Mouse (Mus musculus) 3134 (cell line): Measurements from ENCODE around the gene Vps37d.
"Not testable (repeated sequence)": the region's sequence is repeated elsewhere in the genome, so short reads cannot be mapped to it uniquely, and the experiment has no call there.

Experiments used
- DNase-seq: peaks from one replicate; pipeline ENCODE4 v3.0.0-alpha.2; 2011; ENCODE audit warnings: low spot score; ENCODE audit not compliant: insufficient read length; ENCODE audit errors: extremely low read depth

Vps37d gene

DNA sequence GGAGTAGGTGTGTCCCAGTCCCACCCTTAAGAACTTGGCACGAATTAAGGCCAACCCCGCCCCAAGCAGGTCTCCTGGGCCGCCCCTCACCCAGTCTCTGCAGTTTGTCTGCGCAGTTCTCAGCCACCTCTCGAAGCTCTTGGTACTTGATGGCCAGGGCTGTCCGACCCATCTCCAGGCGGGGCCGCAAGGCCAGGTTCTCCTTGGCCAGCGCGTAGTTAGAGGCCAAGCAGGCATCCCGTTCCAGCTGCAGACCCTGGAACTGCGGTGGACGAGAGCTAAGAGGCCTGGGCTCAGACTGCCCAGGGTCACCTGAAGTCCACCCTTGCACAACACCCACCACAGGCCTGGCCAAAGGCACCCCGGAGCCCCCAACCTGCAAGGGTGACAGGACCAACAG lies 1.7 kb downstream of the Vps37d start:
- DNase-seq = no peak

DNA sequence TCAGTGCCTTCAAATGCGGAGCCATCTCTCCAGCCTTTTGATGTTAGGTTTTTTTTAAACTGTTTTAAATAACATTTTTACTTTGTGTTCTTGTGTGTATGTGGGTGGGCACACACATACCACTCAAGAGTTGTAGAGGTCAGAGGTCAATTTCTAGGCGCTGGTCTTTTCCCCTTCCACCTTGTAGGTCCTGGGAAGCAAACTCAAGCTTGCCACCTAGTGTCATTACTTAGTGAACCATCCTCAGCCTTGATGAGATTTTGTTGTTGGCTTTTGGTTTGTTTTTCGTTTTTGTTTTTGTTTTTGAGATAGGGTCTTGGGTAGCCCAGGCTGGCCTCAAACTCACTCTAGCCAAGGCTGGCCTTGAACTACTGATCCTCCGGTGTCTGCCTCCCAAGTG lies 2.4 kb downstream of the Vps37d start:
- DNase-seq = no peak

DNA sequence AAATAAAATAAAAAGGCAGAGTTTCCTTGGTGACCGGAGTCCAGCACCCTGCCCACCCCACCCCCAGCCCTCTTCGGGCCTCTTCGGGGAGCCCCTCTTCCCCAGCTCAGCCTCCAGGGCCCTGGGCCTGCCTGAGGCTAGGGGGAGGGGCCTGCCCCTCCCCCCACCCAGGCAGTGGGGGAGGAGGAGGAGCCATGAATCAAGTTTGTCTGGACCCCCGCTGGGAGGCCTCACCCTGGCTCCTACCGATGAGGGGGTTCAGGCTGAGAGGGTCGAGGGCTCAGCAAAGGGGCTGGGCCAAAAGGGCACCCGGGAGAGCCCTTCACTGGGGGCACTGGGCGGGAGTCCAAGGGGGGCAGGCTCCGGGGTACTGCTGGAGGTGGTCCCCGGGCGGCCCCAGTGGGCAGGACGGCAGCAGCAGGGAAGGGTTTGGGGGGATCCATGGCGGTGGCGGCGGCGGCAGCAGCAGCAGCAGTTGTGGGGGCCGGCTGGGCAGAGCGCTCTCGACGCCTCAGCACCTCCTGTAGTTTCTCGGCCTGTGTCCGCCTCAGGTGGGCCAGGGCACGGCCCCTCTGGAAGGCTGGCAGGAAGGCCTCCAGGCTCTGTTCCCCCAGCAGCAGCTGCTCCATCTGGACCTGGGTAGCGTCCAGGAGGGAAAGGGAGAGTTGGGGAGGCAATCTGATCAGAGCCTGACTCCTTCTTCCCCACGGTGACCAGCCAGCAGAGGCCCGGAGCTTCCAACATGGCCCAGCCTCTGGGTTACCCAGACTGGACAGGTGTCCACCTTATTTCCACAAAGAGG lies 4.5 kb downstream of the Vps37d start:
- DNase-seq = no peak

DNA sequence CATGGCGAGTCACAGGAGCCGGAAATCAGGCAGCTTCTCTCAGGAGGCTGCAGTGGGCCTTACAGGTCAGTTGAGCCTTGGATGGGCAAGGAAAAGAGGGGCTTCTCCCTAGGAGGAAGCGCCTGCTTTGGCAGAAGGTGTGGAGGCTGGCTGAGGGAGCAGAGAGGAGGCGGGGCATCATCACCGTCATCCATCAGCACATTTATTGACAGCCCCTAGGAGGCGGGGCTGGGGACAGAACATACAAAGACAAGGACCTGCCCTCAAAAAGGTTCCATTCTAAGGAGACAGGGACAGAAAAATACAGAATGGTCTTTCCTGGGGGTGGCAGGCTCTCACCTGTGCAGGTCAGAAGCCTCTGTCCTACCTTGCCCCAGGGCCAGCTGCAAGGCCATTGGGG lies 5.3 kb downstream of the Vps37d start:
- DNase-seq = no peak

DNA sequence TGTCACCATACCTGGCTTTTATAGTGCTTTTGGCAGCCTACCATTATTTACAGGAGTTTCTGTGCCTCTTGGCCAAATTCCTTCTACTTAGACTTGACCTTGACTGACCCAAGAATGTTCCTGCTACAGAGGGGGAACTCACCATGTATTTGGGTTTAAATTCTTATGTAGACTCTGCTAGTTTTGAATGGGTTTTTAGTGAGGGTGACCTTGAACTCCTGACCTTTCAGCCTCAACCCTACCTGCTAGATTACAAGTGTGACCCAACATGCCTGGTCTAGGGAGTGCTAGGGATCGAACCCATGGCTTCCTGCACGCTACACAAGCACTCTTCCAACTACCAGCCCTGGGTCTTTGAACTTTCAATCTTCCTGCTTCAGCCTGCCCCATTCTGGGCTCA lies 6.0 kb downstream of the Vps37d start:
- no peak for DNase-seq

DNA sequence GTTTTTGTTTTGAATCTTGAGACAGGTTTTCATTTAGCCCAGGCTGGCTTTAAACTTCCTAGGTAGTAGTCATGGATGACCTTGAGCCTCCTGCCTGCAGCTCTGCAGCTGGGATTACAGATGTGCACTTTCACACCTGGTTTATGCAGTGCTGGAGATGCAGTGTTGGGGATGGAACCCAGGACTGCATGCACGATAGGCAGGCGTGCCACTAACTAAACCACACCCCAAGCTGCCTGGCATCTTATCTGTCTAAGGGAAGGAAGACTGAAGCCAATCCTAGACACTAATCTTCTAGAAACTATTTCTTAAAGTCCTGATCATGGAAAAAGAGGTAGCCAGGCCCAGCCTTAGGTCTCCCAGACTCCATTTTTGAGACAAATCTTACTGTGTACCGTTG lies 7.6 kb downstream of the Vps37d start:
- no peak for DNase-seq

DNA sequence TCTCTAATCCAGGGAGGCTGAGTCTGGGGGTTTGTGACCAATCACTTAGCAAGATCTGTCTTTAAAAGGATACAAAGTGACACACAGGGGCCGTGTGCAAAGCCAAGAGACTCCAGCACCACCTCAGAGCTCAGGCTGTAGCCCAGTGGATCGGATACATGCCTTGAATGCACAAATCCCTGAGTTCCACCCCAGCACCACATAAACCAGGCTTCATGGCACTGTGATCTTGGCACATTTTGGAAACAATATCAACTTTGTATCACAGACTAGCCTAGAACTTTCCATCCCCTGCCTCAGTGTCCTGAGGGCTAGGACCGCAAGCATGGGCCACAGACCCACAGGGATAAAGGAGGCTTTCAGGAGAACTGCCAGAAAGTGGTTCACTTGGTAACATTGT lies 12.1 kb downstream of the Vps37d start:
- no peak for DNase-seq

DNA sequence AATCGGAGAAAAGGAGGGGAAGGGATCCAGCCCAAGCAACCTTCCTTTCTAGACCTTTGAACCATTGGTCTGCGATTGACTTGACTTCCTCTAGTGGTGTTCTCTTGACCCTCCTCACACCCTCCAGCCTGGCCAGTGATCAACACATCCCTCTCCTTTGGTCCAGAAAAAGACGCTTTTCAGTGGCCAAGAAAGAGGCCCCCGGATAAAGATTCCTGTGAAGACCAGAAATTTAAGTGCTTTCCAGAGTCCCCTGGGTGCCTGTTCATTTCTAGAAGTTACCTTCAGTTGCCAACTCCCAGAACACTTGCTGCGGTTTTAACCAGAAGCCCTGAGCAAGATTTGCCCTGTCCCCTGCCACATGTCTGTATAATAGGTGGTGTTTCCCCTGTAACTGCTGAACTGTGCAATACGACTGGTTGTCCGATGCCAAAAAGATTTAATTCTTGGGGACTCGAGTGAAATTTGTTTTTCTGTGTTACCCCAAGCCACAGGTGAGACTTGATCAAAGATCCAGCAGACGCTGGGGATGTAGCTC lies 13.1 kb downstream of the Vps37d start, which contains the start of gene Bud23:
Bud23 (minus strand) TSS at position 51 of the 538 bp plus-strand sequence.
- not testable (repeated sequence) for DNase-seq

DNA sequence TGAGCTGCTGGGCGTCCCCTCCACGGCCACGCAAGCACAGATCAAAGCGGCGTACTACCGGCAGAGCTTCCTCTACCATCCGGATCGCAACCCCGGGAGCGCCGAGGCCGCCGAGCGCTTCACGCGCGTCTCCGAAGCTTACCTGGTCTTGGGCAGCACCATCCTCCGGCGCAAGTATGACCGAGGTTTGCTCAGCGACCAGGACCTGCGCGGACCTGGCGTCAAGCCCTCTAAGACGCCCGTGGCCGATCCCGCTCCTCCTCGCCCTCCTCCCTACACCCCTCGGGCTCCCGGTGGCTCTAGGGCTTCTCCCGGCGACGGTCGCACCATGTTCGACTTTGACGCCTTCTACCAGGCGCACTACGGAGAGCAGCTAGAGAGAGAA lies 13.7 kb downstream of the Vps37d start:
- no peak for DNase-seq

DNA sequence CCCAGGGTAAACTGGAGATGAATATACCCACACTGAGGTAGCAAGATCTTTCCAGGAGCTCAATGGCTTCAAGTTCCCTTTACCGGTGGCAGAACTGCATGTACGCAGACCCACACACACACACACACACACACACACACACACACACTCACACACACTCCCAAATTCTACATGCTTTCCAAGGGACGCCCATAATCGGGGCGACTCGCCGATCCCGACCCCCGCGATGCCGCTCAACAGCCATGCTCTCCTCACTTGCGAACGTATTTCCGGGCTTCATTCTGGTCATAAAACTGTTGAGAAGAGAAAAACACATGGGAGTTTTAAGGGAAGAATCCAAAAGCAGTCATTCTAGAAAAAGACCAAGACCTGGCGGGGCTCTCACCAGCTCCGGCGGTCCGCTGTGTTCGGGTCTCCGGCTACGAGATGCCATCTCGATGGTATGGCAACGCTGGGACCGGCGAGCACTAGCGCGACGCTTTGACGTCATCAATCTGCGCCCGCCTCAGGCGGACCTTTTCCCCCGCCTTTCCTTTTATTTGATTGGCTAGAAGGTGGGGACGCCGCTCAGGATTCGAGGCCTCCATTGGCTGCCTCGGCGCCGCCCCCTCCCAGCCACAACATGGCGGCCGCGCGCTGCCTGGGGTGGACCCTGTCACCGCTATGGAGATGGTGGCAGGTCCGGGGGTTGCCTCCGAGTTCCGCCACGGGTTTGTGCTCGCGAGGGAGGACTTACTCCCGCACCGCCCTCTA lies 14.3 kb downstream of the Vps37d start, which contains the start of gene Dnajc30:
Dnajc30 (plus strand) TSS at position 574 of the 753 bp plus-strand sequence.
- peak; percentile 94 for DNase-seq

DNA sequence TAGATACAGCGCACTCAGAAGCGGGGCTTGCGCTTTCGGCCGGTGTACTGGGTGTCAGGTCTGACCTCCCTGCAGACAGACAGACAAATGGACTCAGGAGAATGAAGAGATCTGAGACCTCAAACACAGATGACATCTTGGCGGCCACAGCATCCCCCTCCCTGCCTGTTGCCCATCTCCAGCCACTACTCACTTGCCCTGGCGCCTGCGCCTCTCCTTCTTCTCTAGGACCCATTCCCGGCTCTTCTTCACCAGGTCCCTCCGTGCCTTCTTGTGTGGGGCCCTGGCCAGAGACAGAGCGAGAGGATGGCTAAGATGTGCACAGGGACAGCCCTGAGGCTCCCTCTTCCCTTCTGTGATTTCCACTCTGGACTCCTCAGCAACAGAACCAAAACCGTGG lies 24.7 kb downstream of the Vps37d start:
- DNase-seq = no peak

DNA sequence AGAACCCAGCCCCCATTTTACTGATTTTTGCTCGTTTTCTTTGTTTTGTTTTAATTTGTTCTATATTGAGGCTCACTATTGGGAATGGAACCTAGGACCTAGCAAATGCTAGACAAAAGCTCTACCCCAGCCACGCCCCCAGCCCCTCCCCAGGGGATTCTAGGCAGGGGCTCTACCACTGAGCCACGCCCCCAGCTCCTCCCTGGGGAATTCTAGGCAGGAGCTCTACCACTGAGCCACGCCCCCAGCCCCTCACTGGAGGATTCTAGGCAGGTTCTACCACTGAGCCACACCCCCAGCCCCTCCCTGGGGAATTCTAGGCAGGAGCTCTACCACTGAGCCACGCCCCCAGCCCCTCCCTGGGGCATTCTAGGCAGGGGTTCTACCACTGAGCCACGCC lies 28.8 kb downstream of the Vps37d start:
- DNase-seq = not testable (repeated sequence)

DNA sequence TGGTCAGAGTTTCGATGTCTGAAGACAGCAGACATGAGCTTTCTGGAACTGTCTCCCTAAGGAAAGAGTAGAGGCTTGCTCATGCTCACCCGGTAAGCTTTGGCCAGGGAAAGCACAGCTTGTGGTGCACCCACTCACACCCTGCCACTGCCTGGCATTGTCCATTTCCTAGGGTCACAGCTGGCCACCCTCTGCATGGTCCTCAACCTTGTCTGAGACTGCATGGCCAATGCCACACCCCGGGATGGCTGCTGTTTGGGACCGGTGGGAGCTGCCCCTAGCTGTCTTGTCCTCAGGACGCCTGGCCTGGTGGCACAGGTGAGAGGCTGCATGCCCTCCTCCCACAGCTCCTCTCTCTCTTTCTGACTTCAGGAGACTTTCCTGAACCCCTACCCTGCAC lies 29.5 kb downstream of the Vps37d start:
- no peak for DNase-seq

DNA sequence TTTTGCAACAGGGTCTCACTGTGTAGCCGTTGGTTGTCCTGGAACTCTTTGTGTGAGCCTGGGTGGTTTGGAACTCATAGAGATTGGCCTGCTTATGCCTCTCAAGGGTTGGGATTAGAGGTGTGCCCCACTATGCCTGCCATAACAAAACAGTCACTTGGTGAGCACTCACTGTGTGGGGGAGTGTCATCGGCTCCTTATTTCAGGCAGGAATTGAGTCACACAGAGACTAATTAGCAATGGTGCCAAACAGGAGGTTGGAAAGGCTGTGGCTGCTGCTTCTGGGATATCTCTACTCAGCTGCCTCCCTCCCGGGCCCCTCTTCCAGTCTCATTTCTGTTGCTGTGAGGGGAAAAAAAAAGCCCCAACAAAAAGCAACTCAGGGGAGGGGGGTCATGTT lies 33.5 kb downstream of the Vps37d start:
- DNase-seq = no peak

DNA sequence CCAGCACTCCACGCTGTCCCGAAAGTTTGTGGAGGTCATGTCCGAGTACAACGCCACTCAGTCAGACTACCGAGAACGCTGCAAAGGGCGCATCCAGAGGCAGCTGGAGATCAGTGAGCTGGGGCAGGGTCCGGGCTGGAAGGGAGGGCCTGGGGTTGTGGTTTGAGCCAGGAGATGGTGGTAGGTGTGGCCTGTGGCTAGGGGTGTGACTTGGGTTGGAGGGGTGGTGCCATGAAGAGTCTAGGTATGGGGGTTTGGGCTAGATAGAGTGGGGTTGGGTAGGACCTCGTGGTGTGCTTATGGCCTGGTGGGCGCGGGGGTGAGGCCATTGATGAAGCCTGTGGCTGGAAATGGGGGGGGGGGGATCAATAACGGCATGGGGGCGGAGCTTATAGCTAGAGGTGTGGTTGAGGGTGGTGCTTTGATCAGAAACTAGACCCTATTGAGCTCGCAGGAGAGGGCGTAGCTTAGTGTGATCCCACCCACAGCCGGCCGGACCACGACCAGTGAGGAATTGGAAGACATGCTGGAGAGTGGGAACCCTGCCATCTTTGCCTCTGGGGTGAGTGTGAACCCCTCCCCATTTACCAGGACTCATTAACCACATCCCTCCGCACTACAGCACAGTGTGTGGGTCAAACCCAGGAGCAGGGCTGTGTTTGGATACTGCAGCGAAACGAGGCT lies 35.8 kb downstream of the Vps37d start:
- no peak for DNase-seq

DNA sequence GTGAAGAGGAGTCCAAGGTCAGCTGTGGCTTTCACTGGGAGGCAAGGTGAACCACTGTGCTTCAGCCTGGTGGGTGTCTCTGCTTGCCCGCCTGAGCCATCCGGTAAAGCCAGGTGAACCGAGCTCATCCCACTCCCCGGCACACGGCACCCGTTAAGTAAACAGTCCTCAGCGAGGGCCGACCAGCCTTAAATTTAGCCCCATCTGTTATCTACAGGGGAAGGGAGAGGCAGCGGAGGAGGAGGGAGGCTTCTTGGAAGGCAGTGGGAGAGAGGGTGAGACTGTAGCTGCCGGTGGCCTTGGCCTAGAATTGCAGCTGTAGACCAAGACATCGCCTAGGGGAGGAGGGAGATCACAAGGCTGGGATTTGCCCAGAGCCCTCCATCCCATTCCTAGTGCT lies 37.3 kb downstream of the Vps37d start:
- no peak for DNase-seq

DNA sequence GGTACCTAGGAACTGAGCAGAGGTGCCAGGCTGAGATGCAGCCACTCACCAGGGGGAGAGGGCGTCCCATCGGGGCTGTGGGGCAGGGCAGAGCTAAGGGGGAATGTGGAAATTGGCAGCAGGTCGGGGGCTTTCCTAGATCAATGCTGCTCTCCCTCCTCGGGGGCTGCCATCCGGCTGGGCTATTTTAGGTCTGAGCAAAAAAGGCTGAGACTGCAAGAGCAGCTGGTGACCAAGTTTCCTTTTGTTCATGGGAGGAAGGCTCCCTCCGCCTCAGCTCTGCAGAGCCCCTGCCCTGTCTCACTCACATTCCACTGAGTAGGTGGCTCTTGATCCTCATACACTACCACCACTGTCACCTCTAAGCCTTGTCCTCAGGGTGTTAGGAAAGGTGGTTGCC lies 38.0 kb downstream of the Vps37d start:
- no peak for DNase-seq

DNA sequence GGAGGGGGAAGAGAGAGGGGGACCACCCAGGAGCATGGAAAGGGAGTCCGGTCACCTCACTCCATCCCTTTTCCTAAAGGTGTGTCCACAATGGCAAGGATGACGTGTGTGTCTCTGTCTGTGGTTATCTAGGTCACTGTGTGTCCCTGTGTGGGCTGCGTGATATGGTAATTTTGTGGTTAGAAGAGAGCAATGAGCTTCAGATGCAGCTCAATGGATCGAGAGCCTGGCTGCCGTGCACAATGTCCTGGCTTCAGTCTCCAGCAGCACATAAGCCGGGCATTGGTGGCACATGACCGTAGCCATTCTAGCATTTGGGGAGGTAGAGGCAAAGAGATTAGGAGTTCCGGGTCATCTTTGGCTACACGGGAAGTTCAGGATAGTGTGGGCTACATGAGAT lies 38.5 kb downstream of the Vps37d start:
- DNase-seq = no peak

DNA sequence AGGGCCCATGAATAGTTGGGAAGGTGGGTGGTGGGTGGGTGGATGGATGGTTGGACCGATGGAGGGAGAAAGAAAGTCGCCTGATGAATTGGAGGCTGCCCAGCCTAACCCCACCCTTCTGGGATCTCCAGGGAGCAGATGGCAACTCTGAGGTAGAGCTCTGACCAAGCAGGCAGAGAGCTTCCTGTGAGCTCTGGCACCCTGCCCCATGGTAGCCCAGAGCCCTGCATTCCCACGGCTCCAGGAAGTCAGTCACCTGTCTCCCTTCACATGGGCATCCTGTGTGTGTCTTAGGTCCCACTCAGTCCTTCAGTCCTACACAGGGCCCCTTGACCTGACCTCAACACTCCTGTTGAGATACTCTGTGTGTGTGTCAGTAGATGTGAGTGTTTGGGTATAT lies 40.1 kb downstream of the Vps37d start:
- no peak for DNase-seq

DNA sequence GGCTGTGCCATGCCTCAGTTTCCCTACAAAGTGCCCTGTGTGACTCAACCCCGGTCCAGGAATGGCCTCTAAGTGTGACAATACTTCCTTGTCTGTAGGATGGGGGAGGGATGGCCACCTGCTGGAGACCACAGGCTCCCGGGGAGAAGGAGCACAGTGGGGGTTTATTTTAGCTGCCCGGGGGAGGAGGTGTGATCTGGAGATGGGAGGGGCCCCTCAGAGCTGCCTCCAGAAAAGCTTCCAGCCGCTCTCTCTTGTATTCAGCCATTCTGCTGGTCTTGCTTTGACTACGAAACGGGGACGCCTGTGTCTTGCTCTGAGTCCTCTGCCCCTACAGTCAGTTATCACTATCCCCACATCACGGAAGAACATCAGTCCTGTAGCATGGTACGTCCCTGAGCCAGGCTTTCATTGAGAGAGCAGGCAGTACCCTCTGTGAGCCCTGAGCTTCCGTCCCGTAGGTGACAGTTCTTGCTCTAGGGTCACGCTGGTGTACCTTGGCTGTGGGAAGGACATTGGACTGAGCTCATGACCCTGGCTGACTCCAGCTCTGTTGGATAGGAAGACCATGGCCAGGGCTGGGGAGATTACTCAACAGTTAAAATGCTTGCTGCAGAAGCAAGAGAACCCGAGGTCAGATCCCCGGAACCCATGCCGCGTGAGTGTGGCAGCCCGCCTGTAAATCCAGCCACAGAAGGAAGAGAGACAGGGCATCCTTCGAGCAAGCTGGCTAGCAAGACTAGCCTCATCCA lies 42.3 kb downstream of the Vps37d start:
- DNase-seq = no peak

DNA sequence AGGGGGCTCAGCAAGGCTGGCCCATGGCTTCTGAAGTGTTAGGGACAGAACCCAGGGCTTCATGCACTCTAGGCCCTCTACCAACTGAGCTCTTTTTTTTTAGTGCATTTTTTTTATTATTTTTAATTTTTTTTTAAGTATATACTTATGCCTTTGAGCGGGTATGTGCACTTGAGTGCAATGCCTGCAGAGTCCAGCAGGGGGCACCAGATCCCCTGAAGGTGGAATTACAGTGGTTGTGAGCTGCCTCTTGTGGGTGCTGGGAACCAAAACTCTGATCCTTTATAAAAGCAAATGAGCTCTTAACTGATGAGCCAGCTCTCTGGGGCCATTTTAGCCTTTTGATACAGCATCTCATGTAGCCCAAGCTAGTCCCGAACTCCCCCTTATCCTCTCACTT lies 43.5 kb downstream of the Vps37d start:
- no peak for DNase-seq
